Mouse (Mus musculus): ENCODE measurements around the gene Pax4.
A peak's percentile ranks its signal among the peaks of the same experiment; 100 is the strongest.

Pax4 gene

DNA sequence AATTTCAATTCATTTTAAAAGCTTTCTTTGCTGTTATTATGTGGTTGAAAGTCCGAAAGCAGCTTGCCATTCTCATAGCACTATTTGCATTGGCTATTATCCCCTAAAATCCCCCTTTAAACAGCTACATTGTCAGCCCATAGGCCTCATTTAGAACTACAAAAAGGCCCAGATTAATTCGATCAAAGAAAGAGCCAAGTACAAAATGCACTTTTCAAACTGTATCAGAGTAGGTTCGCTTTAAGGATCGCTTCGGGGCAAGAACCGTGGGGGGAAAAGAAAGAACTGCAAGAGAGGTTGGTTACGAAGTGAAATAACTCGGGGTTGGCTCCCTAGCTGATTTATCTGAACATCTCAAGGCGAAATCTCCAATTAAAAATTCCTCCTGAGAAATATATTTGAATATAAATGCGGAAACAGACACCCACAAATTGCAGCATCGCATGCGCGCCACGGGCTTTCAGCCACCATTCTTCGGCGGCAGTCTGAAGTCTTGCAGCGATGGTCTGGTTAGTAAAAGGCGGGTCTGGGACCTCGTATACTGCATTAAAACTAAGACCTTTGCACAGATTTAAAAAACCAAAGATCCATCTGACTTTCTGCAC lies 52.2 kb downstream of the Pax4 start:
- peak; percentile 42 for DNase-seq (ENCODE audit: low read depth, low spot score)

DNA sequence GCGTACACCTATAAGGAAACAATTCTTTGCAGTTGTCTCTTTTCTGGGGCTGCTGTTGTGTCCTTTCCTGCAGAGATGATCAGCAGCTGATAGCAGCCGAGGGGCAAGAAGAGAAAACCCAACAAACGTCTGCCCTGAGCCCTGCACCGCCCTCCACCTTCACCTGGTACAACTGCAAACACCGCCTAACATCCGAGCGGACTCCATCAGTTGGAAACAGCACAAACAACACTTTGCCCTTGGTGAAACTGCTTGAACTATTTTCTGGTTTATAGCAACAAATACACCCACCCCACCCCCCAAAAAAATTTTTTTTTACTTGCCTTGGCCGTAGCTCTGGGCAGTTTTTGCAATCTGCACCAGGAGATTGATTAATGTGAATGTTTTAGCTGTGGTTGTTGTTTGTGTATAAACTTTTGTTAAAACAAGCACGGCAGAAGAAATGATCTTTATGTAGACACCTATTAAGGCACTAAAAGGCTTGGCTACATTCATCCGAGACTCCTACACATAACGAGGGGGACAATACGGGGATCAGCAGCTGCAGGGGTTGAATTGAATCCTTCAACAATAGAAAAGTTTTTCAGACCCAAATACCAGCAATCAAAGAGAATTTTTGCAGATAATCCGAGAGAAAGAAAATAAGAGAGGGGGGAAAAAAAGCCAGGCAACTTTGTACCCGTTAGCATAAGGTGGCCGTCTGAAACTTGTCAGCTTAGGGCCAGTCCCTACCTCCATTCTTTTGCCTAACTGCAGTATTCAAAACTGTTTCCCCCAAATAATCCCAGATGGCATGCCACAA lies 52.9 kb downstream of the Pax4 start:
- no peak for DNase-seq (ENCODE audit: low read depth, low spot score)

All from brain, adult 2 months (tissue).